Mouse (Mus musculus) lung, embryonic 16.5 days (tissue): ENCODE results near the gene Rasl2-9. TPM values are rescaled to one million over a fixed set of nuclear protein-coding genes. Genes with fewer than 3 reads are reported as not detected.

Experiments
- ATAC-seq: fragments of 200-750 bp; cut with Nextera tagmentation; 2 replicates; pipeline ENCODE4 v1.8.0; 2017; ENCODE audit warnings: low read depth, mild to moderate bottlenecking, moderate library complexity
- H3K27ac ChIP-seq: fragments of 300-500 bp; sonication (generic); 2 replicates; pipeline ENCODE4 v1.5.1; 2014; ENCODE audit warnings: mild to moderate bottlenecking, control low read depth, low read length
- H3K27me3 ChIP-seq: fragments of 300-500 bp; sonication (generic); 2 replicates; pipeline ENCODE4 v1.6.1; 2014; ENCODE audit warnings: low read depth, low read length, mixed read lengths; ENCODE audit not compliant: control insufficient read depth, insufficient read depth
- H3K36me3 ChIP-seq: fragments of 300-500 bp; sonication (generic); 2 replicates; pipeline ENCODE4 v1.6.1; 2014; ENCODE audit warnings: low read length; ENCODE audit not compliant: control insufficient read depth, insufficient read depth
- H3K4me1 ChIP-seq: fragments of 300-500 bp; sonication (generic); replicated peaks from 2 replicates; pipeline ENCODE4 v1.6.1; 2014; ENCODE audit warnings: low read length, mixed read lengths; ENCODE audit not compliant: control insufficient read depth, insufficient read depth
- H3K4me2 ChIP-seq: fragments of 300-500 bp; sonication (generic); 2 replicates; pipeline ENCODE4 v1.6.1; 2014; ENCODE audit warnings: low read depth, low read length, control low read depth
- H3K4me3 ChIP-seq: fragments of 300-500 bp; sonication (generic); 2 replicates; pipeline ENCODE4 v1.5.1; 2014; ENCODE audit warnings: mild to moderate bottlenecking, low read length, control low read depth
- H3K9ac ChIP-seq: fragments of 300-500 bp; sonication (generic); 2 replicates; pipeline ENCODE4 v1.6.1; 2014; ENCODE audit warnings: low read length, control low read depth
- H3K9me3 ChIP-seq: fragments of 300-500 bp; sonication (generic); 2 replicates; pipeline ENCODE4 v1.6.1; 2016; ENCODE audit warnings: low read length; ENCODE audit not compliant: control insufficient read depth
- WGBS: fragments of 180-500 bp; shearing (Covaris S2); extraction: QIAGEN DNeasy Blood & Tissue Kit; methylation state at CpG from one replicate; pipeline ENCODE4 v1.1.7; 2014; 5-methylcytosine and 5-hydroxymethylcytosine counted together
- polyA plus RNA-seq: library from polyadenylated mRNA; unstranded; fragments of >200 nt; fragmentation: Nextera tagmentation; extraction: Ambion mirVana; gene quantifications from 2 replicates; pipeline ENCODE4 v1.2.1, GENCODE M21; 2015

Rasl2-9 gene
- polyA plus RNA-seq, 1 experiment from 2014 or later = 0.51 TPM

GRCm38 (mm10) chr7:5099796-5100195 lies 26.0 kb downstream of the Rasl2-9 start:
- H3K4me3 ChIP-seq = no peak overlapping the region
- no peak for ATAC-seq
- H3K9me3 ChIP-seq = no peaks in the 10 kb centered on the region
- no peaks in the 10 kb centered on the region for H3K4me1 ChIP-seq
- no peak overlapping the region for H3K9ac ChIP-seq
- no peak overlapping the region for H3K27ac ChIP-seq
- 74% methylated on average over 3 of the region's 3 CpGs for WGBS
- no peaks in the 10 kb centered on the region for H3K27me3 ChIP-seq
- peaks cover 31% of the 10 kb centered on the region for H3K36me3 ChIP-seq
- no peak overlapping the region for H3K4me2 ChIP-seq

- Histone ChIP-seq H3K27me3 (no peaks in the 10 kb centered on the region), H3K27ac (no peak overlapping the region), H3K4me2 (no peak overlapping the region), H3K9me3 (no peaks in the 10 kb centered on the region), H3K36me3 (peaks cover 35% of the 10 kb centered on the region), H3K4me1 (no peaks in the 10 kb centered on the region), H3K4me3 (no peak overlapping the region), H3K9ac (no peak overlapping the region)
- no peak for ATAC-seq
- 93% methylated on average over 5 of the region's 5 CpGs for WGBS
Measured at GRCm38 (mm10) chr7:5098769-5099168, 27.0 kb downstream of the Rasl2-9 start.

GRCm38 (mm10) chr7:5092831-5093510 lies 32.8 kb downstream of the Rasl2-9 start:
- Histone ChIP-seq H3K27me3 (no peaks in the 10 kb centered on the region), H3K36me3 (peaks cover 53% of the 10 kb centered on the region), H3K4me1 (no peaks in the 10 kb centered on the region), H3K27ac (no peak overlapping the region), H3K9me3 (no peaks in the 10 kb centered on the region), H3K4me2 (no peak overlapping the region), H3K4me3 (no peak overlapping the region), H3K9ac (no peak overlapping the region)
- ATAC-seq = no peak
- 80% methylated on average over 21 of the region's 21 CpGs for WGBS

GRCm38 (mm10) chr7:5092381-5092780 lies 33.4 kb downstream of the Rasl2-9 start:
- 69% methylated on average over 6 of the region's 6 CpGs for WGBS
- H3K9ac ChIP-seq = no peak overlapping the region
- no peaks in the 10 kb centered on the region for H3K27me3 ChIP-seq
- peaks cover 48% of the 10 kb centered on the region for H3K36me3 ChIP-seq
- no peak overlapping the region for H3K4me2 ChIP-seq
- H3K9me3 ChIP-seq = no peaks in the 10 kb centered on the region
- no peaks in the 10 kb centered on the region for H3K4me1 ChIP-seq
- H3K27ac ChIP-seq = no peak overlapping the region
- no peak overlapping the region for H3K4me3 ChIP-seq
- ATAC-seq = no peak

- H3K9me3 ChIP-seq = no peaks in the 10 kb centered on the region
- H3K4me2 ChIP-seq = no peak overlapping the region
- H3K4me1 ChIP-seq = no peaks in the 10 kb centered on the region
- H3K36me3 ChIP-seq = peaks cover 44% of the 10 kb centered on the region
- WGBS = 91% methylated on average over 15 of the region's 15 CpGs
- no peaks in the 10 kb centered on the region for H3K27me3 ChIP-seq
- no peak overlapping the region for H3K27ac ChIP-seq
- no peak overlapping the region for H3K9ac ChIP-seq
- ATAC-seq = no peak
- H3K4me3 ChIP-seq = no peak overlapping the region
Measured at GRCm38 (mm10) chr7:5091008-5091728, 34.6 kb downstream of the Rasl2-9 start.

- H3K4me2 ChIP-seq = no peak overlapping the region
- no peaks in the 10 kb centered on the region for H3K9me3 ChIP-seq
- H3K27ac ChIP-seq = no peak overlapping the region
- no peaks in the 10 kb centered on the region for H3K27me3 ChIP-seq
- WGBS = 88% methylated on average over 15 of the region's 15 CpGs
- H3K4me1 ChIP-seq = no peaks in the 10 kb centered on the region
- H3K9ac ChIP-seq = no peak overlapping the region
- ATAC-seq = no peak
- no peak overlapping the region for H3K4me3 ChIP-seq
- peaks cover 36% of the 10 kb centered on the region for H3K36me3 ChIP-seq
Measured at GRCm38 (mm10) chr7:5089853-5090252, 35.9 kb downstream of the Rasl2-9 start.

GRCm38 (mm10) chr7:5087886-5088285 lies 37.9 kb downstream of the Rasl2-9 start:
- no peaks in the 10 kb centered on the region for H3K9me3 ChIP-seq
- H3K36me3 ChIP-seq = peaks cover 32% of the 10 kb centered on the region
- H3K9ac ChIP-seq = no peak overlapping the region
- no peak overlapping the region for H3K4me3 ChIP-seq
- H3K27me3 ChIP-seq = no peaks in the 10 kb centered on the region
- H3K4me1 ChIP-seq = no peaks in the 10 kb centered on the region
- ATAC-seq = no peak
- WGBS = 79% methylated on average over 4 of the region's 4 CpGs
- H3K4me2 ChIP-seq = no peak overlapping the region
- no peak overlapping the region for H3K27ac ChIP-seq

GRCm38 (mm10) chr7:5086921-5087440 lies 38.8 kb downstream of the Rasl2-9 start:
- ATAC-seq = no peak
- H3K9me3 ChIP-seq = no peaks in the 10 kb centered on the region
- H3K27me3 ChIP-seq = no peaks in the 10 kb centered on the region
- H3K4me1 ChIP-seq = peaks cover 6% of the 10 kb centered on the region
- no peak overlapping the region for H3K9ac ChIP-seq
- 86% methylated on average over 5 of the region's 5 CpGs for WGBS
- H3K36me3 ChIP-seq = peaks cover 28% of the 10 kb centered on the region
- no peak overlapping the region for H3K4me3 ChIP-seq
- H3K4me2 ChIP-seq = no peak overlapping the region
- H3K27ac ChIP-seq = no peak overlapping the region

GRCm38 (mm10) chr7:5085512-5085911 lies 40.2 kb downstream of the Rasl2-9 start:
- 93% methylated on average over 1 of the region's 1 CpGs for WGBS
- H3K27ac ChIP-seq = no peak overlapping the region
- H3K9ac ChIP-seq = no peak overlapping the region
- no peak overlapping the region for H3K4me3 ChIP-seq
- H3K4me1 ChIP-seq = peaks cover 17% of the 10 kb centered on the region
- ATAC-seq = no peak
- no peak overlapping the region for H3K4me2 ChIP-seq
- peaks cover 20% of the 10 kb centered on the region for H3K36me3 ChIP-seq
- no peaks in the 10 kb centered on the region for H3K9me3 ChIP-seq
- no peaks in the 10 kb centered on the region for H3K27me3 ChIP-seq
